Mouse (Mus musculus) spleen, adult 2 months (tissue): ENCODE measurements around the gene Olfr525.

Experiments
- CTCF ChIP-seq: fragments of 200-500 bp; IDR thresholded peaks from 2 replicates; pipeline ENCODE4 v1.5.1; 2011; ENCODE audit warnings: mild to moderate bottlenecking, inconsistent platforms; ENCODE audit not compliant: insufficient read depth, insufficient read length, insufficient replicate concordance; ENCODE audit errors: extremely low read depth
- POLR2A ChIP-seq: fragments of 200-500 bp; IDR thresholded peaks from 2 replicates; pipeline ENCODE4 v1.6.1; 2011; ENCODE audit warnings: low read depth, low read length, inconsistent platforms

- TF ChIP-seq CTCF (no peak), POLR2A (no peak)
Measured at GRCm38 (mm10) chr7:140319861-140320385, 735 bp upstream of the Olfr525 start.
